Mouse (Mus musculus) CH12.LX (cell line): ENCODE results near the gene Gm13278. TPM values are rescaled to one million over a fixed set of nuclear protein-coding genes. Genes with fewer than 3 reads are reported as not detected.
"Not testable (repeated sequence)": the region's sequence is repeated elsewhere in the genome, so short reads cannot be mapped to it uniquely, and the experiment has no call there.

Experiments
- DNase-seq: peaks from one replicate; pipeline ENCODE4 v3.0.0-alpha.2; 2013; ENCODE audit errors: extremely low read depth
- H3K27ac ChIP-seq: 2 replicates; pipeline ENCODE4 v1.5.1; 2012; ENCODE audit warnings: low read depth, mild to moderate bottlenecking, control low read depth, moderate library complexity; ENCODE audit not compliant: insufficient read depth
- H3K27me3 ChIP-seq: replicated peaks from 2 replicates; pipeline ENCODE3; 2012; ENCODE audit warnings: inconsistent platforms
- H3K36me3 ChIP-seq, 2 experiments: replicated peaks in 1 of 2; 2 replicates each; pipeline versions ENCODE3 to v1.6.1; 2012; ENCODE audit warnings: inconsistent platforms in 1 of 2, low read length in 1 of 2, mild to moderate bottlenecking in 1 of 2, mixed read lengths in 1 of 2, moderate library complexity in 1 of 2; ENCODE audit not compliant: control insufficient read depth in 1 of 2, insufficient read depth in 1 of 2
- H3K4me1 ChIP-seq, 2 experiments: 2 replicates each; pipeline ENCODE4 v1.6.1; 2012; ENCODE audit warnings: inconsistent platforms in 1 of 2, moderate library complexity in 1 of 2; ENCODE audit not compliant: insufficient read depth in 2 of 2, control insufficient read depth in 1 of 2
- H3K4me2 ChIP-seq: 2 replicates; pipeline ENCODE4 v1.6.1; 2012; ENCODE audit warnings: low read depth, mild to moderate bottlenecking, control low read depth; ENCODE audit not compliant: poor library complexity, insufficient read depth, severe bottlenecking
- H3K4me3 ChIP-seq, 3 experiments: fragments of 150-350 bp in 1 of 3; sonication (generic) in 1 of 3; replicated peaks in 1 of 3; 2 replicates each; pipeline versions ENCODE3 to v1.5.1; 2011 to 2012; ENCODE audit warnings: low read depth in 2 of 3, low read length in 2 of 3, mild to moderate bottlenecking in 2 of 3, moderate library complexity in 2 of 3, control low read depth in 1 of 3, improper control_type of control experiment in 1 of 3, inconsistent platforms in 1 of 3, mixed read lengths in 1 of 3; ENCODE audit not compliant: poor library complexity in 1 of 3
- H3K79me2 ChIP-seq: replicated peaks from 2 replicates; pipeline ENCODE4 v1.6.1; 2012; ENCODE audit warnings: mild to moderate bottlenecking, moderate library complexity; ENCODE audit not compliant: control insufficient read depth, poor library complexity, insufficient read depth, severe bottlenecking; ENCODE audit errors: extremely low read depth
- H3K9ac ChIP-seq: 2 replicates; pipeline ENCODE4 v1.6.1; 2012; ENCODE audit warnings: low read depth, mild to moderate bottlenecking, control low read depth, moderate library complexity; ENCODE audit not compliant: insufficient read depth
- H3K9me3 ChIP-seq: replicated peaks from 2 replicates; pipeline ENCODE3; 2012; ENCODE audit warnings: low read length, inconsistent platforms, mixed read lengths
- CTCF ChIP-seq, 2 experiments: IDR thresholded peaks in 1 of 2; conservative IDR thresholded peaks in 1 of 2; 2 replicates each; pipeline ENCODE4 v1.5.1; 2011 to 2012; ENCODE audit warnings: low read depth in 2 of 2, low read length in 2 of 2, improper control_type of control experiment in 1 of 2, inconsistent platforms in 1 of 2, mild to moderate bottlenecking in 1 of 2, moderate library complexity in 1 of 2
- dilution Hi-C: fragments of 300-500 bp; cut with MboI; formaldehyde crosslinking; loops from 2 replicates; pipeline ENCODE4 v1.14.3; 2020; ENCODE audit warnings: low sequenced_read_pairs; ENCODE audit not compliant: extremely low pct_unique_long_range_greater_than_20kb, extremely low pct_ligation_motif_present
- in situ Hi-C: fragments of 300-500 bp; cut with MboI; formaldehyde crosslinking; loops from 3 replicates; pipeline ENCODE4 v1.14.3; 2019; ENCODE audit warnings: low sequenced_read_pairs, low pct_ligation_motif_present, low pct_unique_long_range_greater_than_20kb, mixed read lengths
- polyA plus RNA-seq: library from polyadenylated mRNA; unstranded; fragments of >175 nt; gene quantifications from 2 replicates; pipeline ENCODE4 v1.2.1, GENCODE M21; 2012; ENCODE audit warnings: low read depth; ENCODE audit not compliant: insufficient read length
- total RNA-seq, 2 experiments: library from RNA; depleted of rRNA; stranded (reverse); fragments of 300-350 nt in 1 of 2; fragments of >200 nt in 1 of 2; gene quantifications; 2 replicates each; pipeline ENCODE4 v1.2.3; 2012 to 2014

The Gm13278 gene
- total and polyA plus RNA-seq, 3 experiments: not detected

DNA sequence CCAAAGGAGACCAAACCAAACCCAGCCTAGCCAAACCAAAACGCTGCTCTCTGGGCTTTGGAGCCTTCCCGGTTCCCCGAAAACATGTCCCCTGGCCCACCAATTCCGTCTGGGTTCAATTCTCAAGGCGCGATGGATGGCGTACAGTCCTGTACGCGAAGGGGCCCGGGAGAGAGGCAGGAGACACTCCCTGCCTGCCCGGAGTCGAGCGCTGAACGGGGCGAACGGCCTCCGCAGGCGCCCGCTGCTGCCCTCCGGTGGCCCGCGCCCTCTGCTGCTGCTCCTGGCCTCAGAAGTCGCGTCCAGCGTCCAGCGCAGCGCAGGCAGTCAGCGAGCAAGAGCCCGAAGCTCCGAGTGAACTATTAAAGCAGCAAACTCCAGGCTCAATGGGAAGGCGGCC, 9.0 kb upstream of the Gm13278 start:
- peak overlapping the region in 1 of 3 experiments; percentile 60 for H3K4me3 ChIP-seq
- H3K27me3 ChIP-seq, H3K9ac ChIP-seq, DNase-seq, in situ Hi-C loops, dilution Hi-C loops, H3K79me2 ChIP-seq, H3K4me1 ChIP-seq, H3K27ac ChIP-seq, H3K9me3 ChIP-seq, H3K4me2 ChIP-seq, H3K36me3 ChIP-seq: not testable (repeated sequence)

DNA sequence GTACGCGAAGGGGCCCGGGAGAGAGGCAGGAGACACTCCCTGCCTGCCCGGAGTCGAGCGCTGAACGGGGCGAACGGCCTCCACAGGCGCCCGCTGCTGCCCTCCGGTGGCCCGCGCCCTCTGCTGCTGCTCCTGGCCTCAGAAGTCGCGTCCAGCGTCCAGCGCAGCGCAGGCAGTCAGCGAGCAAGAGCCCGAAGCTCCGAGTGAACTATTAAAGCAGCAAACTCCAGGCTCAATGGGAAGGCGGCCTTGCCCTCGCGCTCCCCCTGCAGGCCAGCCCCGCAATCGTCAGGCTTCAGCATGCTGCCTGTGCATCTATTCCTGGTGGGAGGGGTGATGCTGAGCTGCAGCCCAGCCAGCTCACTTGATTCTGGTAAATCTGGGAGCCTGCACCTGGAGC, 5.9 kb upstream of the Gm13278 start, which contains the start of gene Gm13276:
Gm13276 (plus strand) TSS at position 301 of the 400 bp plus-strand sequence.
- H3K9ac ChIP-seq, H3K4me3 ChIP-seq, H3K27ac ChIP-seq, H3K27me3 ChIP-seq, H3K79me2 ChIP-seq, H3K9me3 ChIP-seq, H3K4me1 ChIP-seq, H3K36me3 ChIP-seq, H3K4me2 ChIP-seq, DNase-seq, in situ Hi-C loops, dilution Hi-C loops: not testable (repeated sequence)

DNA sequence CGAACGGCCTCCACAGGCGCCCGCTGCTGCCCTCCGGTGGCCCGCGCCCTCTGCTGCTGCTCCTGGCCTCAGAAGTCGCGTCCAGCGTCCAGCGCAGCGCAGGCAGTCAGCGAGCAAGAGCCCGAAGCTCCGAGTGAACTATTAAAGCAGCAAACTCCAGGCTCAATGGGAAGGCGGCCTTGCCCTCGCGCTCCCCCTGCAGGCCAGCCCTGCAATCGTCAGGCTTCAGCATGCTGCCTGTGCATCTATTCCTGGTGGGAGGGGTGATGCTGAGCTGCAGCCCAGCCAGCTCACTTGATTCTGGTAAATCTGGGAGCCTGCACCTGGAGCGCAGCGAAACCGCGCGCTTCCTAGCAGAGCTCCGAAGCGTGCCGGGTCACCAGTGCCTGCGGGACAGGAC, 2.9 kb upstream of the Gm13278 start, which contains the start of gene Gm13277:
Gm13277 (plus strand) TSS at position 231 of the 400 bp plus-strand sequence.
- dilution Hi-C loops, H3K4me2 ChIP-seq, H3K9me3 ChIP-seq, DNase-seq, H3K4me3 ChIP-seq, H3K27me3 ChIP-seq, H3K36me3 ChIP-seq, H3K27ac ChIP-seq, H3K4me1 ChIP-seq, H3K9ac ChIP-seq, H3K79me2 ChIP-seq, in situ Hi-C loops: not testable (repeated sequence)
- peak in 1 of 2 experiments; percentile 28; a peak in 2 of 4 replicates for TF ChIP-seq CTCF (conservative IDR thresholded peaks at IDR 0.05 in 1 of 2, IDR thresholded peaks at IDR 0.05 in 1 of 2; ENCODE audit: low read depth in 2 of 2, low read length in 2 of 2)

DNA sequence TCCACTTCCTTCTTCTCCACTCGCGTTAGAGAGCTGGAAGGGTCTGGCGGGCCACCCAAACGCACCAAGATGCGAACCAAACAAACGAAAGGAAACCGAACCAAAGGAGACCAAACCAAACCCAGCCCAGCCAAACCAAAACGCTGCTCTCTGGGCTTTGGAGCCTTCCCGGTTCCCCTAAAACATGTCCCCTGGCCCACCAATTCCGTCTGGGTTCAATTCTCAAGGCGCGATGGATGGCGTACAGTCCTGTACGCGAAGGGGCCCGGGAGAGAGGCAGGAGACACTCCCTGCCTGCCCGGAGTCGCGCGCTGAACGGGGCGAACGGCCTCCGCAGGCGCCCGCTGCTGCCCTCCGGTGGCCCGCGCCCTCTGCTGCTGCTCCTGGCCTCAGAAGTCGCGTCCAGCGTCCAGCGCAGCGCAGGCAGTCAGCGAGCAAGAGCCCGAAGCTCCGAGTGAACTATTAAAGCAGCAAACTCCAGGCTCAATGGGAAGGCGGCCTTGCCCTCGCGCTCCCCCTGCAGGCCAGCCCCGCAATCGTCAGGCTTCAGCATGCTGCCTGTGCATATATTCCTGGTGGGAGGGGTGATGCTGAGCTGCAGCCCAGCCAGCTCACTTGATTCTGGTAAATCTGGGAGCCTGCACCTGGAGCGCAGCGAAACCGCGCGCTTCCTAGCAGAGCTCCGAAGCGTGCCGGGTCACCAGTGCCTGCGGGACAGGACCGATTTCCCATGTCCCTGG, 2.8 kb downstream of the Gm13278 start, which contains the start of gene Gm13275:
Gm13275 (plus strand) TSS at position 552 of the 740 bp plus-strand sequence.
- DNase-seq, H3K4me1 ChIP-seq, H3K4me2 ChIP-seq, H3K4me3 ChIP-seq, dilution Hi-C loops, H3K9ac ChIP-seq, H3K27ac ChIP-seq, H3K79me2 ChIP-seq, H3K36me3 ChIP-seq, H3K9me3 ChIP-seq, H3K27me3 ChIP-seq, in situ Hi-C loops: not testable (repeated sequence)

DNA sequence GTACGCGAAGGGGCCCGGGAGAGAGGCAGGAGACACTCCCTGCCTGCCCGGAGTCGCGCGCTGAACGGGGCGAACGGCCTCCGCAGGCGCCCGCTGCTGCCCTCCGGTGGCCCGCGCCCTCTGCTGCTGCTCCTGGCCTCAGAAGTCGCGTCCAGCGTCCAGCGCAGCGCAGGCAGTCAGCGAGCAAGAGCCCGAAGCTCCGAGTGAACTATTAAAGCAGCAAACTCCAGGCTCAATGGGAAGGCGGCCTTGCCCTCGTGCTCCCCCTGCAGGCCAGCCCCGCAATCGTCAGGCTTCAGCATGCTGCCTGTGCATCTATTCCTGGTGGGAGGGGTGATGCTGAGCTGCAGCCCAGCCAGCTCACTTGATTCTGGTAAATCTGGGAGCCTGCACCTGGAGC, 5.7 kb downstream of the Gm13278 start, which contains the start of gene Gm13279:
Gm13279 (plus strand) TSS at position 301 of the 400 bp plus-strand sequence.
- dilution Hi-C loops, H3K4me2 ChIP-seq, in situ Hi-C loops, H3K27ac ChIP-seq, H3K4me1 ChIP-seq, H3K9ac ChIP-seq, H3K79me2 ChIP-seq, H3K27me3 ChIP-seq, H3K9me3 ChIP-seq, H3K36me3 ChIP-seq, H3K4me3 ChIP-seq, DNase-seq: not testable (repeated sequence)

DNA sequence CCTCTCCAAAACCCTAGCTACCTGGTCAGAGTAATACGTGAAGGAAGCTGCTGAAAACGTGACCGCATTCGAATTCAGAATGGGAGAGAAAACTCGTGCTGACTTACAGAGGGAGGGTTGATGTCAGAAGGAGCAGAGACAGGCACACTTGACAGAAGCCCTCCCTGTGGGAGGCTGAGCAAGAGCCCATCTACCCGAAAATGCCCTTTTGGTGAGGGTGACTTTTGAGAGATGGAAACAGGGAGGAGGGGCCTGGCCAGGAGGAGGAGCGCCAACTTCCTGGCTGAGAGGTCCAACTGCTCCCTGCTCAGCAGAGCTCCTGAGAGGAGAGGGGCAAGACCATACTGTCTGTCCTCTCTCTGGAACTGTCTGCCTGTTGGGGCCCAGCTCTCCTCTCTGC, 8.0 kb downstream of the Gm13278 start, which contains the start of gene Gm13285:
Gm13285 (plus strand) TSS at position 301 of the 400 bp plus-strand sequence.
- H3K79me2 ChIP-seq, H3K4me1 ChIP-seq, DNase-seq, H3K4me3 ChIP-seq, H3K36me3 ChIP-seq, dilution Hi-C loops, H3K27me3 ChIP-seq, in situ Hi-C loops, H3K27ac ChIP-seq, H3K9ac ChIP-seq, H3K9me3 ChIP-seq, H3K4me2 ChIP-seq: not testable (repeated sequence)
